Mouse (Mus musculus) G1E (cell line): ENCODE measurements around the gene Rere.

Source experiments
- CTCF ChIP-seq: IDR thresholded peaks from 2 replicates; pipeline ENCODE4 v1.5.1; 2012; ENCODE audit warnings: low read depth, low read length, inconsistent platforms, mixed read lengths
- GATA1 ChIP-seq: IDR thresholded peaks from 2 replicates; pipeline ENCODE4 v1.6.1; 2012; ENCODE audit warnings: borderline replicate concordance, low read length, inconsistent platforms, mixed read lengths
- GATA2 ChIP-seq: IDR thresholded peaks from 2 replicates; pipeline ENCODE4 v1.6.1; 2012; ENCODE audit warnings: low read depth, low read length, inconsistent platforms, borderline replicate concordance
- POLR2AphosphoS5 ChIP-seq: IDR thresholded peaks from 2 replicates; pipeline ENCODE4 v1.6.1; 2012; ENCODE audit warnings: low read depth, low read length, inconsistent platforms; ENCODE audit not compliant: insufficient replicate concordance
- TAL1 ChIP-seq: conservative IDR thresholded peaks from 2 replicates; pipeline ENCODE4 v1.6.1; 2012; ENCODE audit warnings: low read depth, low read length, inconsistent platforms, mixed read lengths

GRCm38 (mm10) chr4:150663192-150663591 is 381.7 kb downstream of the Rere start:
- TF ChIP-seq CTCF: peak; percentile 61
- no peak for TF ChIP-seq GATA1
- no peak for TF ChIP-seq TAL1
- TF ChIP-seq POLR2AphosphoS5: no peak
- no peak for TF ChIP-seq GATA2
